Mouse (Mus musculus) ovary, postnatal 36 days (tissue): ENCODE measurements around the gene Ubald2.
"Not testable (repeated sequence)": the region's sequence is repeated elsewhere in the genome, so short reads cannot be mapped to it uniquely, and the experiment has no call there.

Experiments
- DNase-seq: peaks from one replicate; pipeline ENCODE4 v3.0.0; 2022; ENCODE audit warnings: low spot score, mixed read lengths

Ubald2 gene

DNA sequence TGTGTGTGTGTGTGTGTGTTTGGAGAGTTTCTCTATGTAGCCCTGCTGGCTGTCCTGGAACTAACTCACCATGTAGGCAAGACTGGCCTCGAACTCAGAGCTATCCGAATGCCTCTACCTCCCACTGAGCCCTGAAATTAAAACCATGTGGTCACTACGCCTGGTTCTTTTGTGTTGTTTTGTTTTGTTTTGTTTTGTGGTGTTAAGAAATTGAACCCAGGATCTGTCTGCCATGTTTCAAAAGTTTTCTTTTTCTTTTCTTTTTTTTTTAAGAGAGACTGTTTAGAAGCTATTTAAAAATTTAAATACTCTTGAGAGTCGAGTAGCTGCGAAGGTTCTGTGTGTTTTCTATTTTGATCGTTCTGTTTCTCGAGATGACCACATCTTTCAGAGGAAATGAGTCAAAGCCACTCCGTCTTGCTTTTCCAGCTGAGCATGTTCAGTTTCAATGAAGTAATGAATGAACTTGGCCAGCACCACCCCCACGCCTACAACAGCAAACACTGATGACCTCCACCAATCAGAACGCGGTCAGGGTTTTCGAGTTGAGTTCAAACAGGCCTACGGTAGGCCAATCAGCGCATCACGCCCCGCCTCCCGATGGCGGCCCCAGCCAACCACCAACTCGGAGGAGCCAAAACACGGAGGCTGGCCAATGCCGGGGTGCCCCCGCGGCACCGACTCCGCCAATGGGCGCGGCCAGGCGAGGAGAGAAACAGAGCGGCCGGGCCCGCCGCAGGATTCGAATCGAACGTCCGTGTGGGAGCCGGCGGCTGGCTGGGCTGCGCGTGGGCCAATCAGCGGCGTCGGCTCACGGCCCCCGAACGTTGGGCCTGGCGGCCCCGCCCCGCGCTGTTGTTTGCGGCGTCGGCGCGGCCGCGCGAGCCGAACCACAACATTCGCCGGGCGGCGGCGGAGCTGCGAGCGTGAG, at the start of gene Ubald2:
Gene Ubald2, plus strand, starts transcription at position 739 of the 931 bp plus-strand sequence.
- DNase-seq, result peak; percentile 99

- DNase-seq, result no peak
These were observed 49.7 kb upstream of the Ubald2 start for GRCm38 (mm10) chr11:116384171-116384570.

DNA sequence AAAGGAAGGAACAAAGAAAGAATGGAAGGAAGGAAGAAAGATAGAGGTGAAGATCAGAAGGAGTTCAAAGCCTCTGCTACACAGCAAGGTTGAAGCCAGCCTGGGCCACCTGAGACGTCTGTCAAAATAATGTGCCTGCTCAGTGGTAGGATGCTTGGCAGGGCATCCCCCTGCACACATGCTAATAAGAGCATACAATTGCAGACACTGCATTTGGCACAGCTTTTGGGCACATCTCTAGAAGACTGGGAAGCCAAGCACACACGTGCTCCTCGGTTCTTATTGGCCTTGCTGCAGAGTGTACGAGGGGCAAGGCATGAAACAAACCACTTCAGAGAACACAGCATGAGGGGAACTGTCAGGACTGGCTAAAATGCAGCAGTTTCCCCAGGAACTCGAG, 47.9 kb upstream of the Ubald2 start:
- DNase-seq, result no peak

DNA sequence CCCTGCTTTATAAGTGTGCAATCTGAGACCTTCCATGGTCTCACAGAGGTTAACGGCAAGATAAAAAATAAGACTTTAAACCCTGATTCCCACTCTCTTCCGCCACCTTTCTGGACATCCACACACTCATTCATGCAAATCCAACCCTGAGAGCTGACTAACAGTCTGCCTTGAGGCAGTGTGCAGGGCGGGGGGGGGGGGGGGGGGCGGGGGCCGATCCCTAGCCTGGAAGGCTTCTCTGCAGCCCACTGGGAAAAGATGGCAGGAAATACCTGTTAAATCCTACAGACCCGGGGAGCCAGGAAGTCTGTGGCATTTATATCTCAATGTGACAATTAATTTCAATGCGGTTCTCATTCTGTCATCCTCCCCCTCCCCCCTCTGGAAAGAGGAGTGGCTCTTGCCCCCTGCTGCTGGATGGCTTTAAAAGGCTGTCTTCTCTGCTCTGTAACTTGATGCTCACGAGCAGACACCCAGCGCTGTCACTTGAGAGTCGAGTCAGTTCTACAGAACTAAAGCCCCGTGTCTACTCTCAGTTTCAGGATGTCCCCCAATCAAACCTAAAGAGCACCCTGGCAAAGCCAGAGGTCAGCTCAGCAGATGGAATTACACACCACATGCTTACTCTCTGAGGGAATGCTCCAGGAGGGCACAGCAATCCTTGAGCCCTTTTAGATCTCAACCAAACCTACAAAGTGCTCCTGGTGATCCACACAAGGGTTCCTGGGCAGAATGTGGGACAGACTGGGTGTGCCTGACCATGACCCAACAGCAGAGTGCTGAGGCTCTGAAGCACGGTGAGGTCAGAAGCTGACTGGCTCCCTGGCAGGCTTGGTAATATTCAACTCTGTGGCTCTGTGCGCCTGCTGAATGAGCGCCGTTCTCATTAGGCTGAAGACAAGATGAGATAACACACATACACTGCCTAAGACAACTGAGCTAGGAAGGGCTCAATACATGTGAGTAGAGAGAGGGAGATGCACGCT, 46.5 kb upstream of the Ubald2 start:
- DNase-seq, result no peak

DNA sequence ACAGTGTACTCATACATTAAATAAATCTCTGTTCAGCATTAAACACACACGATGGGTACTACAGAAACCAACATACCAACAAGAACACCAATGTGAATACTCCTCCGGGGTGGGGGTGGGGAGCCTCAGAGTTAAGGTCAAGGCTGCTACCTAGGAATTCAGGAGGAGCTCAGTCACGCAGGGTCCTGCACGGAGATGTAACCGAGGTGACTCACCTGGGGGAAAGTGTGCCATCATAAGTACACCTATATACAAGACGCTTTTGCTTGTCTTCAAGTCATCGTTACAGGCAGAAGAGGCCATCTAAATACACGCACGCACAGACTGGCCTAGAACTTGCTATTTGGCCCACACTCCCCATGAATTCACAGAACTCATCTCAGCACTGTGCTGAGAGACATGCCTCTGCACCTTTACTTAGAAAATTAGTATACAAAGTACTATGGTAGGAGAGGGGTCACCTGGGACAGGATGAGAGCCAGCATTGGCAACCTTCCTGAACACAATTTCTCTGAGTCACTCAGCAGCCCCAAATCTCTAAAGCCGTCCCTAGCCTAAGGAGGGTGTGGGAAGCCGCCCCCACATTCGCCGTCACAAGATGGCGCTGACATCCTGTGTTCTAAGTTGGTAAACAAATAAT, 44.9 kb upstream of the Ubald2 start:
- no peak for DNase-seq

DNA sequence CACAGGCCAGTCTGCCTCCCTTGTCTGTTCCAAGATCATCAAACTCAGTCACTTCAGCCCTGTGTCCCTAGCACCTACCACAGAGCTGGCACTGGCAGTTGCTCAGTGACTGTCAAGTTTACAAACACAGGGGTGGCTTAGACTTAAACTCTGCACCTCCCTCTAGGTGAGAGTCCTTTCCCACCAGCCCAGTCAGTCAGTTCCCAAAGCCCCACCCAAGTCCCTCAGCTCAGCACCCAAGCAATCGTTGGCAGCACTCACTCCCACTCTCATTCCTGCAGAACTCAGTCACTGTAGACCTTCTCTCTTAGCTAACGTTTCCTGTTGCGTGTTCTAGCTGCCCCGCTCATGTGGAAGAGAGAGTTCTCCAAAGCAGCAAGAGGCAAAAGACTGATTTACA, 39.1 kb upstream of the Ubald2 start:
- no peak for DNase-seq

DNA sequence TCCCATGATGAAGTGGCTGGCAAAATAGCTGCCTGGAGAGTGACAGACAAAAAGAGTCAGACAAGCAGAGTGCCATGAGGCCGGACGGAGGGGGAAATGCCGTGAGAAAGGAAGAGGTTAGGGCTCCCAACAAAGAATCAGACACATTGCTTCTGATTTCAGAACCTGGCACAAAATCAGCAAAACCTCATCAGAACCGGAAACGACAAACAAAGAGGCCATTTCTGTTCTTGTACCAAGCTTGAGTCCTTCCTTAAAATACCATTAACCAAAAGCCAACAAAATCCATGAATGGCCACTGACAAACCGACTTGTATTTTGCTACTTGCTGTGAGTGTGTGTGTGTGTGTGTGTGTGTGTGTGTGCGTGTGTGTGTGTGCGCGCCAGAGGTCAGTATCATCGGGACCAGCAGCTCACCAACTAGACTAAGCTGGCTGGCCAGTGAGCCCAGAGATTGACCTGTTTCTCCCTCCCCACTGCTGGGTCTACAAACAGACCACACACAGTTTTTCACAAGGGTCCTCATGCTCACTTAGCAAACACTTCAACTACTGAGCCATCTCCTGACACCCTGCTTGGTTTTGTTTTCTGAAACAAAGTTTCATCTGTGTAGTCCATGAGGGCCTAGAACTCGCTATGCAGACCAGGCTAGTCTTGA, 37.5 kb upstream of the Ubald2 start:
- DNase-seq, result no peak

DNA sequence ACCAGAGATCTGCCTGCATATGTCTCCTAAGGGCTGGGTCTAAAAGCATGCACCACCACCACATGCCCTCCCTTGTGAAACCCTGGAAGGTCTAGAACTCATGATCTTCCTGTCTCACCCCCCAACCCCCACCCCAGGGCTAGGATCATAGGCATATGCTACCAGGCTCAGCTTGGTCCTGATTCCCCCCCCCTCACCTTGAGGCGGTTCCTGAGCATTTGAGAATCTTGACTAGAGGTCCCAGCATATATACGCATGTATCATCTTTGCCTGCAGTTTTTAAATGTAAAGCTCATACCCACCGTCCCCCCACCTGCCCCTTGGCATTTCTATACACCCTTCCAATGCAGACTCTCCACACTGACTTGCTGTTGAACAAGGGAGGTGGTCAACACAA, 37.0 kb upstream of the Ubald2 start:
- no peak for DNase-seq

- no peak for DNase-seq
These were observed 36.2 kb upstream of the Ubald2 start for GRCm38 (mm10) chr11:116397517-116398347.

DNA sequence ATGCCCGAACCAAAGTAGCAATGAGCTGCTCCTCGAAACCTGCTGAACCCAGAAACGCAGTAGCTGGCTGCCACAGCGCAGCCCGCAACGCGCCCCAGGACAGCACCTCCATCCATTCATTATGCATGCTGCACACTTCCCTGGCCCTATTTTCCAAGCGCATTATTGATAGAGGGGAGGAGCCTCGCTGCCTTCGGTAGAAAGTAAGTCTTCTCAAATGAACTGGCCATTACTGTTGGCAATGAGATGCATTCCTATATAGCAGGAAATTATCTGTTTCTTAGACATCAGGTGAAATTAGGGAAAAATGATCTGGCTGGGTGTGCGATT, 35.6 kb upstream of the Ubald2 start:
- DNase-seq, result no peak

DNA sequence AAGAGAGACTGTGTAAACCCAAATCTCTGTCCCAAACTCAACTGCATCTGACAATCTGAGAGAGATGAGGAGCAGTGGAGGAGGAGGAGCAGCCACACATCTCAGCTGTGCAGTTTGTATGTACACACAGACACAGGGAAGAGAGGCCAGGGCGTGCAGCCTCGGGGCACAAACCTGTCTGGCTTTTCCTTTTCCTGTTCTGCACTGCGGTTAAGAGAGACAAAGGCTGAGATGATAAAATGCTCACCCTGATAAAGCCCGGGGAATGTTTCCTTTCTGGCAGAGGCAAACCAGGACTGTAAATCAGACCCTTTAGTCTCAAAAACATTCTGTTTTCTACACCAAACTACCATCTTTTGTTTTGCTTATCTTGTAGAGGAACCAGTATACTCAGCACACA, 33.3 kb upstream of the Ubald2 start:
- DNase-seq, result no peak

- no peak for DNase-seq
These were observed 28.3 kb upstream of the Ubald2 start for GRCm38 (mm10) chr11:116405601-116406000.

GRCm38 (mm10) chr11:116406231-116406728, 27.6 kb upstream of the Ubald2 start:
- DNase-seq, result no peak

- no peak for DNase-seq
These were observed 24.9 kb upstream of the Ubald2 start for GRCm38 (mm10) chr11:116409008-116409407.

GRCm38 (mm10) chr11:116410415-116410814, 23.5 kb upstream of the Ubald2 start:
- DNase-seq, result not testable (repeated sequence)

DNA sequence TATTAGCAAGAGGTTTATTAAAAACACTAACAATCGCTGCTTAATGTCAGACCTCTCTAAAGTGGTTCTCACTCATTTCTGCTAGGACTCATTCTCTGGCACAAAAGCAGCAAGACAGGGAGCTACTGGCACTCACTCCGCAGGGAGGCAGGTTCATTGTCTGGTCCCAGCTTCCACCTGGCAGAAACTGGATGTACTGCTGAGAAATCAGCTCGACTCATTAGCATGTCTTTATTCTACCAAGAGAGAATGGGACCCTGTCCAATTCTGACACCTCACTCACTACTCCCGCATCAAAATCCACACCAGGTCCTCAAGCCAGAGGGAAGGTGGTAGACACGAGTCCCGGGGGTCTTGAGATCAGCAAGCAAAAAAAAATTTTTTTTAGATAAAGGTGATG, 22.3 kb upstream of the Ubald2 start:
- DNase-seq, result no peak

DNA sequence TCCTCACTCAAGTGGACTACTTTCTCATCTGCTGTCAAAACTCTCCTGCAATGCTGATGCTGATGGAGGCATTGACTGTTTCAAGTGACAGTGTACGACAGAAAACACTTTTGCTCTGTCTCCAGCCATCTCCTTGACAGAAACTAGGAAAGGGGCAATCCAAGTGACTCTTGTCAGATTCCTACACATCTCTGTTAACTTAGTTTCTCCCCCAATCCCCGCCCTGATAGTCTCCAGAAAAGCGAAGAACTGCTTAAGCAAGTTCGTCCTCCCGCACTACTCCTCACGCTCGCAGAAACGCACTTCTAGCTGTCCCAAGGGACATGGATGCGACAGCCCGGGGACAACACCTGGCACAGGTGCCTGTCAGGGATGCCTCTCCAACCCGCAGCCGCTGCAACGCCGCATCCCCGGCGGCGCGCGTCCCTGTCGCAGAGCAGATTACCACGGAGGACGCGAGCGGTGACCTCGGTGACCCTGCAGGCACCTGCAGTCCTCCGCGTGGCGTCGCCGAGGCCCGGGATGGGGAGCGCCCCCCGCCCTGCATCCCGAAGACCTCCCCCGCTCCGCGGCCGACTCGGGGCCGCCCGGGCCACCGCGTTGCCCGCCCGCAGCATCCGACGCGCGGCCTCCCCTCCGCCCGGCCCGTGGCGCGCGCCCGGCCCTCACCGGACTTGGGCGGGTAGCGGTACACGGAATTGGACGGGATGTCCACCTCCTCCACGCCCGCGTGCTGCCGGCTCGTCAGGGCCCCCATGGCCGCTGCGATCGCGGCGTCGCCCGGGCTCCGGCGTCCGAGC, 21.7 kb upstream of the Ubald2 start:
- DNase-seq, result no peak

DNA sequence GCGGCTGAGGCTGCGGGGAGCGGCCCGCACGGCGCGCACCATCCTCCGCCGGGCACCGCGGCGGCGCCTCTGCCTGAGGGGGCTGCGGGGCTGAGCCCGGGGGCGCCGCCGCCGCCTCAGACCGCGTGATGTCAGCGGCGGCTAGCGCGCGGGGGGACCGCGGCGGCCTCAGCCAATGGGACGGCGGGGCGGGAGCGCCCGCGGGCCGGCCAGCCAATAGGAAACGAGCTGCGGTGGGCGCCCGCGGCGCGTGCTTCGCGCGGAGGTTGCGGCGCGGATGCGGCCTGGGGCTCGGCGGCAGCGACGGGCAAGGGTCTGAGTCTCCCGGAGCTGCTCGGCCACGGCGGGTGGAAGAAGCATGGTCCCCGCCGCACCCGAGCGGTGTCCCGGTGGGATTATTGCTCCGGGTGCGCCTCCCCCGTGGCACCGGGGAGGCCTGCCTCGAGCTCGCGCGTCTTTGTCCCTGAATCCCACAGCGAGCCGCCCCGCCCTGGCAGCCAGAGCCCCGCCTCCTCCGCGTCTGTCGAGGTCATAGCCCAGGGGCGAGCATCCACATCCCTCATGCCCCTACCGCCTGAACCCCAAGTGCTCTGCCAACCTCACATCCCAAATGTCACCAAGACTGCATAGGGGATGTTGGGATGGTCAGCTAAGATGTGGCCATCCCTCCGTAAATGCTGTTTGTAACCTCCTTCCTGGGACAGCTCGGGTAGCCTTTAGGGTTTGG, 20.8 kb upstream of the Ubald2 start, which contains the start of gene Rnf157:
Gene Rnf157, minus strand, starts transcription at position 129 of the 727 bp plus-strand sequence.
- DNase-seq, result peak; percentile 81

DNA sequence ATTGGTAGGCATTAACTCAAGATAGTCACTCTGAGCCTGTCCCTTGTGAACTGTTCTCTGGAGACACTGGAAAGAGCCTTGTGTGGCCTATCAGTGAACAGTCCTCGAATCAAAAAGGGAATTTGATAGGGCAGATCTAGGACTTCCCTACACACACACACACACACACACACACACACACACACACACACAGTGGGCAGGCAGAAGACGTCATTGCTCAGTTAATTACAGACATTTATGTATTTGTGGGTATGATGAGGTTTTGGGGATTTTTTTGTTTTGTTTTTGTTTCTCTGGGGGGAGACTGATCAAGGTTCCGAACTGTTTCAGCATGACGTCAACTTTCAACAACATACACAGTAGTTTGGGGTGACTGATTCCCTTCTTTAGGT, 20.3 kb upstream of the Ubald2 start:
- no peak for DNase-seq
